Mouse (Mus musculus): Measurements from ENCODE around the gene Zfp688. TPM values are rescaled to one million over a fixed set of nuclear protein-coding genes. Genes with fewer than 3 reads are reported as not detected.
"Not testable (repeated sequence)": the region's sequence is repeated elsewhere in the genome, so short reads cannot be mapped to it uniquely, and the experiment has no call there.

Gene Zfp688
- 10 to 100 TPM; 10.0 to 11.7 TPM for total RNA-seq (2021)
- long read RNA-seq, partial matches to known transcripts, result 0 of 18 reads
- long read RNA-seq, other reads (novel, unspliced or antisense), result 9 of 18 reads

DNA sequence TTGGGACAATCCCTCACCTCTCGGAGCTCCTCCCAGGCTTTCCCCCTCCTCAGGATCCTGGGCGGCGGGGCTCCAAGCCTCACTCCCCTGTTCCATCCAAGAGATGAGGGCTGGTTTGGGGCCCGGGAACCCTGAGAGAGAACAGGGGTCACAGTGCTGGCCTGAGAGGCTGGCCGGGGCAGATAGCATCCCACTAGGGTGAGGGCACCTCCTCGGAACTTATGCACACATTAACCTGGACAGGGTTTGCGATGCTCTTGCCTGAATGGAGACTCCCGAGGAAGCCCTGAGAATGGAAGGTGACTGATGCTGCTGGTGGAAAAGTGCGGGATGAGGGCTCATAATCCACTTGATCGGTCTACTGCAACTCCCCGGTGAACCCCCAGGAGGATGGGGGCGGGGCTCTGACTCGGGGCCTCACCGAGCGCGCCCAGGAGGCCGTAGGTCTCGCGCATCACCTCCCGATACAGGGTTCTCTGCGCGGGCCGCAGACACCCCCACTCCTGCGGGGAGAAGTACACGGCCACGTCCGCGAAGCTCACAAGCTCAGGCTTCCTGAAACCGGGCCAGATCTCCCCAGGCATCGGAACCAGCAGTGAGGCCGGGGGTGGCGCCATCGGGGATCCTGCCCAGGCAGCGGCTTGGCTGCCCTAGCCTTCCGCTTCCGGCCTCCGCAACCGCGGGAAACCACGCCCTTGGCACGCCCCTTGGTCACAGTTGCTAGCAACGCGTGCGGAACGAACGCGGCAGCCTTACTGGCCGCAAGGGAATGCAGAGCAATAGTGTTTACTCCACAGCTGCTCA is at the start of gene Zfp688:
TSS of gene Zfp688 (minus strand) at position 681 of the 804 bp plus-strand sequence.
- DNase-seq (ENCODE audit: low spot score in 2 of 2), result peak; percentile 92 to 95

DNA sequence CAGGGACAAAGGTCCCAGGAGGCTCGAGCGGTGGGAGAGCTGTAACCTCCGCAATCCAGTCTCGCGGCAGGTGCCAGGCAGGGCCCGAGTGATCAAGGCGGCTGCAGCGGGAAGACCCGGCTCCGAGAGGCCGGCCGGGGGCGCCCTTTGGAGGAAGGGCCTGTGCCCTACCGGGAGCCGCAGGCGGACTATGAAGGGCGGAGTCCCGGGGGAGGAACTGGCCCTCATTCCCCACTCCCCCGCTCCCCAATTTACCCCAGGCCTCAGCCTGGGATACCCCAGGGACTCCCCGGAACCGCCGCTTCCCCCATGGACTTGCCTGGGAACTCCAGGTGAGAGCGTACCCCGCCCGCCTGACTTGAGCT is 49.8 kb upstream of the Zfp688 start:
- no peak for DNase-seq (ENCODE audit: low spot score in 2 of 2)

DNA sequence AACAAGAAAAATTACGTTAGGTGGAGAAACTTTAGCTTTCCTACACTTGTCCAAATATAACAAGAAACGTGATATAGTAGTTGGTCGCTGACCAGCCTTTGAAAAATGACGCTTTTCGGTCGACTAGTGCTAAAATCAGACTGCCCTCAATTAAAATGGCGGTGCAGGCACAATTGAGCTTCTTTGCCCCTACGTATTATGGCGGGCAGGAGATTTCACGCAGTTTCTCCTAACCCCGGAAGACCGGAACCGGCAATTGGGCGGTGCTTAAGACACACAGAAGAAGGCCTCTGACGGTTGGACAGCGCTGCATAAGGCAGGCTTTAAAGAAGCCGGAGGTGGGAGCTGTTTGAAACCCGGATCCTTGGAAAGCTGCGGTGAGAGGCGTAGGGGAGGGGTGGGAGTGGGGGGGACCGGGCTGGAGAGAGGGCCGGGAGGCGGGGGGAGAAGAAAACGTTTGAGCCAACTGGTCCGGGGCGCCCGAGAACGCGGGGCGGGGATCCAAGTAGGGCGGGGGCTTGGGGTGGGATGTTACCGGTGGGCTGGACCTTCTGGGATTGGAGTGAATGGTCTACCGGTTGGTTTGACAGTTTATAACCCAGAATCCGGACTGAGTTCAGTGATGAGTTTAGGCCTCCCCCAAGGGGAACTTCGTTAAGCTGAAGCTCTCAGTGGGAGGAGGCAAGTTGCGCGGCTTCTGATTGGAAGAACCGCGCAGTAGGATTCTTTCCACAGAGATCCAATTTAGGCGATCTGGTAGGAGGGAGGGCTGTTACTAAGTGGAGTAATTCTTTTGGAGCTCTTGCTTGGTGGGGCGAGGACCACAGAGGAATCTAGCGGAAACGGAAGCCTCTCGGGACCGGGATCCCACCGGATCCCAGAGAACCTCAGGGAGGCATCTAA is 49.1 kb upstream of the Zfp688 start:
- DNase-seq (ENCODE audit: low spot score in 2 of 2), result peak; percentile 83 to 89

DNA sequence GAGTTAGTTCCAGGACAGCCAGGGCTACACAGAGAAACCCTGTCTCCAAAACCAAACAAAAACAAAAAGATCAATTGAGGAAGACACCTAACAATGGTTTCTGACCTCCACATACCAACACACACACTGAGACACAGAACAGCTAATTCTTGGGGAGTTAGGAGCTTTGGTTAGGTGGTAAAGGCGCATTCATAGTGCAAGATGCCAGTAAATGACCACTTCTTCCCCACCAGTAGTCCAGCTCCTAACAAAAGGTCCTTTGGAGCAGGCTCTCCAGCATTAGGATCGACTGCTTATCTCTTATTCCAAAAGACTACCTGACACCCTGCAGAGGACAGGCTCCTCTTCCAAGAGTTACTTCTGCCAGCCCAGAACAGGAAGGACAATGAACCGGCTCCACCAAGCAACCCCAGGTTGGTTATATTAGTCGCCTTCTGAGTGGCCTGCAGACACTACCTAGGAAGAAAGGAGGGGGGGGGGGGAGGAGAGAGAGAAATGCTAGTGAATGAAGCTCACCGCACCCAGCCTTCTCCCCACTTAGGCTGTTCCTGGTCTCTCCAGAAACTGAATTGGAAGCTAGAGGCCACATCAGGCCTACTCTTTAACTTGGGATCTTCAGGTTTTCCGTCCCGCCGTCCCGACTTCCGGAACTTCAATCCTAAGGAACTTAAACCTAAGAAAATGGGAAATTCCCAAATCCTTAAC is 48.3 kb upstream of the Zfp688 start:
- no peak for DNase-seq (ENCODE audit: low spot score in 2 of 2)

DNA sequence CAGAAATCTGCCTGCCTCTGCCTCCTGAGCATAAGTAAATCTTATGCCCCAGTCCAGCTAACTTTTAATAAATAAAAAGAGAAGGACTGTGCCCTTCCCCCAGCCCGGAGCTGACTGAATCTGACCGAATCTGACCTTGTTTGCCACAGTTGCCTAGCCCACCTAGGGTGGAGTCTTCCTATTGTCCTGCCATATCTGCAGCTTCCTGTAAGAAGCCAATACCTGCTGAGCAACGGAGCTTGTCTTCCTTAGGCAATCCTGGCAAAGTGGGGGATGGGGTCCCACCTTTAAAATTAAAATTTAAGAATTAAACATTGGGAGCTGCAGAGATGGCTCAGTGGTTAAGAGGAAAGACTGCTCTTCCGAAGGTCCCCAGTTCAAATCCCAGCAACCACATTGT is 44.7 kb upstream of the Zfp688 start:
- no peak for DNase-seq (ENCODE audit: low spot score in 2 of 2)

DNA sequence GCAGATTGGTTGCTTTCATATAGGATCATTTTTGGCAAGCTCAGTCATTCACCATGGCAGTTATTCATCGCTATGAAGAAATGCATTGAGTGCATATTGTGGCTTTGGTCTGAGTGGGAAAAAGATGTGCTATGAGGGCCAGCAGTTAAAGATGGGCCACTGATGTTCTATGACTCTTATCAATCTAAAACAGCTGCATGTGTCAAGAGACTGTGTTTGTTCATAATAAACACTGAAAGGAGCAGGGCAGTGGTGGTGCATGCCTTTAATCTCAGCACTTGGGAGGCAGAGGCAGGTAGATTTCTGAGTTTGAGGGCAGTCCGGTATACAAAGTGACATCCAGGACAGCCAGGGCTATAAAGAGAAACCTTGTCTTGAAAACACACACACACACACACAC is 43.8 kb upstream of the Zfp688 start:
- DNase-seq (ENCODE audit: low spot score in 2 of 2), result not testable (repeated sequence)

DNA sequence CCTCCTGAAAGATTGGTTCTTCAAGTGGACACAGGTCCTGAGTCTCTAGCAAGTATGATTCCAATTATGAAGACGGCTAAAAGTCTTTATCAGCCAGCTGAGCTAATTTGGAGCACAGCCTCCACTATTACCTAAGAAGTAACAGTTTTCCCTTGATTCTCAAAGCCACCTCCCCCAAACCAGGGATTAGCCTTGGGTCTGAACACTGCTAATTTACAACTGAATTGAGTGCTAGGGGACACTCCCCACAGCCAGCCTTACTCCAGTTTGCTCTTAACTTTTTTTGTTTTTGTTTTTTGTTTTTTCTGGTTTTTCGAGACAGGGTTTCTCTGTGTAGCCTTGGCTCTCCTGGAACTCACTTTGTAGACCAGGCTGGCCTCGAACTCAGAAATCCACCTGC is 43.3 kb upstream of the Zfp688 start:
- DNase-seq (ENCODE audit: low spot score in 2 of 2), result no peak

DNA sequence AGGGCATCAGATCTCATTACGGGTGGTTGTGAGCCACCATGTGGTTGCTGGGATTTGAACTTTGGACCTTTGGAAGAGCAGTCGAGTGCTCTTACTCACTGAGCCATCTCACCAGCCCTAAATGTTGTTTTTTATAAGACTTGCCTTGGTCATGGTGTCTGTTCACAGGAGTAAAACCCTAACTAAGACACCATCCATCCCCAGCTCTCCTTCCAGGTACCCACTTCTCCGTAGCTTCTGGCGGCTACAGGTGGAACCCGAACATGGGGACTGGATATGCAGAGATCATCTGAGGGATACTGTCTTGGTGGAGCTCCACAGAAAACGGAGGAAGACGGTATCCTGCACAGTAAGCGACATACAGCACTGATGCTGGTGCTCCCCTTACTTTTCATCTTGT is 37.4 kb upstream of the Zfp688 start, which contains the start of gene Prr14:
TSS of gene Prr14 (plus strand) at position 301 of the 400 bp plus-strand sequence.
- not testable (repeated sequence) for DNase-seq (ENCODE audit: low spot score in 2 of 2)

DNA sequence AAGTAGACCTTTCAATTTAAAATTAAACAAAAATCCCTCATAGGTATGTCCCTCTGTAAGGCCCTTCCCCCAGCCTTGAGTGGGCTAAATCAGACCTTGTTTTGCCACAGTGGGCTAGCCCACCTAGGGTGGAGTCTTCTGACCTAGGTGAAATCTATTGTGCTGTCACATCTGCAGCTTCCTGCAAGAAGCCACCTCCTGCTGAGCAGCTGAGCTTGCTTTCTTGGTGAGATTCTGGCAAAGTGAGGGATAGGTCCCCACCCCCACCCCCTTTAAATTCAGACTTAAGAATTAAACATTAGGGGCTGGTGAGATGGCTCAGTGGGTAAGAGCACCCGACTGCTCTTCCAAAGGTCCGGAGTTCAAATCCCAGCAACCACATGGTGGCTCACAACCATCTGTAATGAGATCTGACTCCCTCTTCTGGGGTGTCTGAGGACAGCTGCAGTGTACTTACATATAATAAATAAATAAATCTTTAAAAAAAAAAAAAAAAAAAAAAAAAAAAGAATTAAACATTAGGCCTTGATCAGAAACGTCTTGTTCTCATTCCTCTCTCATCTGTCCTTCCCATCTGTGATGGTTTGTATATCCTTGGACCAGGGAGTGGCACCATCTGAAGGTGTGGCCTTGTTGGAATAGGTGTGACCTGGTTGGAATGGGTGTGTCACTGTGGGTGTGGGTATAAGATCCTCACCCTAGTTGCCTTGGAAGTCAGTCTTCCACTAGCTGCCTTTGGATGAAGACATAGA is 36.7 kb upstream of the Zfp688 start:
- DNase-seq (ENCODE audit: low spot score in 2 of 2), result not testable (repeated sequence)

DNA sequence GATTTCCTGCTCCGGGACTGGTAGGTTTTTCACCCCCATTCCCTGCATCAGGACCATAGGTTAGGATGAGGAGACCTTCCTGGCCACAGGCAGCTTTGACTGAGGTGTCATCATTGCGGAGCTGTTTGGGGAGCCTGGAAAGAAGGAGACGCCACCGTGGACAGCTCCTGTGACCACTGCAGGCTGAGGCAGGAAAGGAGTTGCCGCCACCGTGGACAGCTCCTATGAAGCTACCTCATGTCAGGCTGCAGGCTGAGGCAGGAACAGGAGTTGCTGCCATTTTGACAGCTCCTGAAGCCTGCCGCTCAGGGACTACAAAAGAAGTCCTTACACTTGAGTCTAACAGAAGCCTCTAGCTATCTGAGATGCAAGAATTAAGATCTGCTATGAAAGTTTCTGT is 33.0 kb upstream of the Zfp688 start:
- DNase-seq (ENCODE audit: low spot score in 2 of 2), result no peak

DNA sequence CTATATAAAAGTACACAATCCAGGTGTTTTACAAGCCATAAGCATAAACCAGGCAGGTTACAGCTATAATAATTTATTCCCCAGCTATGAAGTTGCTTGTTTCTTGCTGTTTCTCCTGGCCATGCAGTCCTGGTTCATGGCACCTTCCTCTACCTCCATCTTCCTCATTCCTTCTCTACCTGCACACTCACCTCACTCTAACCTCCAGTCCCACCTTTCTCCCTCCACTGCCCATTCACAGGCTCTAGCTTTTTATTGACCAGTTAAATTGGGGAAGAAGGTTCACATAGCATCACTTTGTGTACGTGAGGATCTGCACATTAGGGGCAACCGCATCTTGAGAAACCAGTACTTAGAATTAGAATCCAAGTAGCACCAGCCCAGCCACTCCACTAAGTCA is 31.2 kb upstream of the Zfp688 start:
- no peak for DNase-seq (ENCODE audit: low spot score in 2 of 2)

DNA sequence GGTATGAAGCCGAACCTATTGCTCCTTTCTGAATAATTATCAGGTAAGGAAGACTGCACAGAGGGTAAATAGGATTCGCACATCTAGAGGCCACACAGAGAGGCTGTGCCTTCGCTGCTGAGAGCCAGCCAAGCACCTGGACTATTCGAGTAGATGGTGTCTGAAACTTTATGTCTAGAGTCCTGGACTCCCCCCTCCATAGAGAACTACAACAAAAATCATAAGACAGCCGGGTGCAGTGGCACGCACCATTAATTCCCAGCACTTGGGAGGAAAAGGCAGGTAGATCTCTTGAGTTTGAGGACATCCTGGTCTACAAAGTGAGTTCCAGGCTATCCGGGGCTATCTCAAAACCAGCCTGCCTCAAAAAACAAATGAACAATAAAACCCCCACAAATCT is 28.1 kb upstream of the Zfp688 start:
- no peak for DNase-seq (ENCODE audit: low spot score in 2 of 2)

DNA sequence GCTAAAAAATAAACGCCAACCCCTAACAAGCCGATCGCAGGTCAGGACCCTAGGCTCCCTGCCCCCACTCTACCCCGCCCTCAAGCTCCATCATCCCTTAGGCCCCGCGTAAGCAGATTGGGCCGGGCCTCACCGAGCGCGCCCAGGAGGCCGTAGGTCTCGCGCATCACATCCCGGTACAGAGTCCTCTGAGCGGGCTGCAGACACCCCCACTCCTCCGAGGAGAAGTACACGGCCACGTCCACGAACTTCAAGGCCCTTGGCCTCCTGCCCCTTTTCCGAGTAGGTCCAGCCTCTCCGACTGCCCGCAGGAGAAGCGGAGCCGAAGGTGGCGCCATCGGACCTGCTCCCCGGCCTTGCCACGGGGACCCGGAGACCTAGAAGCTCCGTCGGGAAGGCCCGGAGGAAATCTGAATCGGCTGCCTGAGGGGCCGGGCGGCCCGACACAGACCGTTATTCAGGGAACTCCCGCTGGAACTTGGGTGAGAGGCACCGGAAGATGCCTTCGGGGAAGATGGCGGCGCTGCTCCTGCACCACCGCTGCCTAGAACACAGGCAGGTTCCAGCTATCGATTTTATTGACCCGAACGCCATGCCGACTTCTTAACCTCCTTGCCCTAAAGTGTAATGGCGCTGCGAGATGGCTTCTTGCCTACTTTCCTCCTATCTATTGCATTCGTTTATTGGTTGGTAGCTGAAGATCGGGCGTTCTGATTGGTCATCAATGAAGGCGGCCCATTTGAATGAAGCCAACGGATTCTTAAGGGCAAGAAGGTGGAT is 26.8 kb upstream of the Zfp688 start, which contains the start of gene Zfp689:
TSS of gene Zfp689 (minus strand) at position 638 of the 780 bp plus-strand sequence.
- peak; percentile 90 to 92 for DNase-seq (ENCODE audit: low spot score in 2 of 2)

DNA sequence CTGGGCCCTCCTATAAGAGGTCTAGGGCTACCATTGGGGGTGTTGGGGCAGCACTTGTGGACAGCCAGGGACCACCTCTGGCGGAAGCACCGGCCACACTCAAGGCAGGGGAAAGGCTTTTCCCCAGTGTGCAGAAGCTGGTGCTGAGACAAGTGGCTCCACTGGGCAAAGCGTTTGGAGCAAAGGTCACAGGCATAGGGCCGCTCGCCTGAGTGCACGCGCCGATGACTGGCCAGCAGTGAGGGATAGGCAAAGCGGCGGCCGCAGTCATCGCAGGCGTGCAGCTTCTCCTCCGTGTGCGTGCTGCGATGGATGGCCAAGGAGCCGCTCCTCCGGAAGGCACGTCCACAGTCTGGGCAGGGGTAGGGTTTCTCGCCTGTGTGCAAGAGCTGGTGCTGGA is 22.1 kb upstream of the Zfp688 start:
- DNase-seq (ENCODE audit: low spot score in 2 of 2), result no peak

DNA sequence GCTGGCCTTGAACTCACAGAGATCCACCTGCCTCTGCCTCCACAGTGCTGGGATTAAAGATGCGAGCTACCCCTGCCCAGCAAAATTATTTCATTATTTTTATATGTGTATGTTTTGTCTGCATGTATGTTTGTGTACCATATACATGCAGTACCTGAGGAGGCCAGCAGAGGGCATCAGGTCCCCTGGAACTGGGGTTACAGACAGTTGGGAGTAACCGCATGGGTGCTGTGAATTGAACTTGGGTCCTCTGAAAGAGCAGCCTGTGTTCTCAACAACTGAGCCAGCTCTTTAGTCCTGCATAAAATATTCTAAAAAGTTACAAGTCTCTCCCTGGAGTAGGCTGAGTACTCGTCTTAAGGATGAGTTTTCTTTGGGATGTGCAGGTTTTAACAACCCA is 15.9 kb upstream of the Zfp688 start:
- DNase-seq (ENCODE audit: low spot score in 2 of 2), result no peak

DNA sequence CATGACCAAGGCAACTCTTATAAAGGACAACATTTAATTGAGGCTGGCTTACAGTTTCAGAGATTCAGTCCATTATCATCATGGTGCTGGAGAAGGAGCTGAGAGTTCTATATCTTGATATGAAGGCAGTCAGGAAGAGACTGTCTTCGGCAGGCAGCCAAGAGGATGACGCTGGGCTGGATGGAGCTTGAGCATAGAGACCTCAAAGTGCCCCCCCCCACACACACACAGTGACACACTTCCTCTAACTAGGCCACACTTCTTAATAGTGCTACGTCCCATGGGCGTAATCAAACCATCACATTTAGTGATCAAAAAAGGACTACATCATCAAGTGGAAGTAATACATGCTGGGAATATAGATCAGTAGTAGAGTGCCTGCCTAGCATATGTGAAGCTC is 13.3 kb upstream of the Zfp688 start:
- no peak for DNase-seq (ENCODE audit: low spot score in 2 of 2)

DNA sequence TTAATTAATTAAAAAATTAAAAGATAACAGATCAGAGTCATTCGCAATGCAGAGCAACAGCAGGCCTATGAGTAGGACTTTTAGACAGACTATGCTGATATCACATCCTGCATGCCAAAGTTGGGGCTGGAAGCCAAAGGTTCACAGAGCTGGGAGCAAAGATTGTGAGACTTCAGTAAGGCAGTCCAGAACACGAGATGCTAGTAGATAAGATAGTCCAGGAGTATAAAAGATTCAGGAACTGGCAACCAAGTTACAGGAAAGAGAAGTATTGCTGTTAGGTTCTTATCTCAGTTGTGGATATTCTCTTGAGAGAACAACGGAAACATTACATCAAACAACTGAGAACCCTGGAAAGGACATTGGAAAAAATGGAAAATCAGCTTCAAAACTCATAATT is 4.5 kb upstream of the Zfp688 start:
- no peak for DNase-seq (ENCODE audit: low spot score in 2 of 2)

DNA sequence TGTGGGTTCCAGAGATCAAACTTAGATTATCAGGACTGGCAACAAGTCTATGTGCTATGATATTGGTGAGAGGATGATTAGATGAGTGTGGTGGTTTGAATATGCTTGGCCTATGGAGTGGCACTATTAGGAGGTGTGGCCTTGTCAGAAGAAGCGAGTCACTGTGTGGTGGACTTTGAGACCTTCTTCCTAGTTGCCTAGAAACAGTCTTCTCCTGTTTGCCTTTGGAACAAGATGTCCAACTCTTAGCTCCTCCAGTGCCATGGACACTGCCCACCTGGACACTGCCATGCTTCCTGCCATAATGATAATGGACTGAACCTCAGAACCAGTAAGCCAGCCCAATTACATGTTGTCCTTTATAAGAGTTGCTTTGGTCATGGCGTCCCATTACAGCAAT is 4.0 kb upstream of the Zfp688 start:
- no peak for DNase-seq (ENCODE audit: low spot score in 2 of 2)

DNA sequence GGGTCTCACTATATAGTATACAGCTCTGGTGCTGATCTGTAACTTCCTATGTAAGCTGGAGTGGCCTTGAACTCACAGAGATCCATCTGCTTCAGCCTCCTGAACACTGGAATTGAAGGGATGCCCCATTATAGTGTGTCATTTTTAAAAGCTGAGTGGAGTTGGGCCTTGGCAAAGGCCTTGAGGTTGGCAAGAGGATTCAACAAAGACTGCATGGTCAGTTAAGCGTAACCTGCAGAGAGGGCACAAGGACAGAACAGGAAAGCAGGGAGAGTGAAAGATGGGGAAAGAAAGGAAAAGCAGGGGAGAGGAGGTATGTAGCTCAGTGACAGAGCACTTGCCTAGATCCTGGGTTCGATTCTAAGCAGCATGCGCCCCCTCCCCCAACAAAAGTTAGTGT is 3.4 kb upstream of the Zfp688 start:
- no peak for DNase-seq (ENCODE audit: low spot score in 2 of 2)

DNA sequence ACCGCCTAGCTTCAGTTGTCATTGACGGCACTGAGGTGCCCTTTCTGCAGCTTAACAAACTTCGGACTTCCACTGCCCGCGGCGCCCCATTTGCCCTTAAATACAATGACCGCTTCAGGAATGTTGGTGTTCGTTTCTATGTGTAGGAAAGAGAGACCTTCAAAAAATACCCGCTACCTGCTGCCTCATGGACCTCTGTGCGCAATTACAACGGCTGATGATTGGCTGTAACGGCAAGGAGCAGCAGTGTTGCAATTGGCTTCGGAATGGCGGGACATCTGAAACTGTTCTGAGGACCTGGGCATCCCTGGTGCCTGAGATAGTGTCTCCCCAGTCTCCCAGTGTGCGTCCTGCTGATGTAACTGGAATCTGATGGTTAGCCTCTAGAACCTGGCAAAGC is 379 bp upstream of the Zfp688 start:
- peak in 1 of 2 experiments; percentile 43 for DNase-seq (ENCODE audit: low spot score in 2 of 2)

Measured in layer of hippocampus, postnatal 10 days (tissue).